Mouse (Mus musculus) CH12.LX (cell line): ENCODE measurements around the gene Smim7. TPM values are rescaled to one million over a fixed set of nuclear protein-coding genes. Genes with fewer than 3 reads are reported as not detected.

Source experiments
- DNase-seq: peaks from one replicate; pipeline ENCODE4 v3.0.0-alpha.2; 2013; ENCODE audit errors: extremely low read depth
- H3K27ac ChIP-seq: 2 replicates; pipeline ENCODE4 v1.5.1; 2012; ENCODE audit warnings: low read depth, mild to moderate bottlenecking, control low read depth, moderate library complexity; ENCODE audit not compliant: insufficient read depth
- H3K27me3 ChIP-seq: replicated peaks from 2 replicates; pipeline ENCODE3; 2012; ENCODE audit warnings: inconsistent platforms
- H3K36me3 ChIP-seq, 2 experiments: replicated peaks in 1 of 2; 2 replicates each; pipeline versions ENCODE3 to v1.6.1; 2012; ENCODE audit warnings: inconsistent platforms in 1 of 2, low read length in 1 of 2, mild to moderate bottlenecking in 1 of 2, mixed read lengths in 1 of 2, moderate library complexity in 1 of 2; ENCODE audit not compliant: control insufficient read depth in 1 of 2, insufficient read depth in 1 of 2
- H3K4me1 ChIP-seq, 2 experiments: 2 replicates each; pipeline ENCODE4 v1.6.1; 2012; ENCODE audit warnings: inconsistent platforms in 1 of 2, moderate library complexity in 1 of 2; ENCODE audit not compliant: insufficient read depth in 2 of 2, control insufficient read depth in 1 of 2
- H3K4me2 ChIP-seq: 2 replicates; pipeline ENCODE4 v1.6.1; 2012; ENCODE audit warnings: low read depth, mild to moderate bottlenecking, control low read depth; ENCODE audit not compliant: poor library complexity, insufficient read depth, severe bottlenecking
- H3K4me3 ChIP-seq, 3 experiments: fragments of 150-350 bp in 1 of 3; sonication (generic) in 1 of 3; replicated peaks in 1 of 3; 2 replicates each; pipeline versions ENCODE3 to v1.5.1; 2011 to 2012; ENCODE audit warnings: low read depth in 2 of 3, low read length in 2 of 3, mild to moderate bottlenecking in 2 of 3, moderate library complexity in 2 of 3, control low read depth in 1 of 3, improper control_type of control experiment in 1 of 3, inconsistent platforms in 1 of 3, mixed read lengths in 1 of 3; ENCODE audit not compliant: poor library complexity in 1 of 3
- H3K79me2 ChIP-seq: replicated peaks from 2 replicates; pipeline ENCODE4 v1.6.1; 2012; ENCODE audit warnings: mild to moderate bottlenecking, moderate library complexity; ENCODE audit not compliant: control insufficient read depth, poor library complexity, insufficient read depth, severe bottlenecking; ENCODE audit errors: extremely low read depth
- H3K9ac ChIP-seq: 2 replicates; pipeline ENCODE4 v1.6.1; 2012; ENCODE audit warnings: low read depth, mild to moderate bottlenecking, control low read depth, moderate library complexity; ENCODE audit not compliant: insufficient read depth
- H3K9me3 ChIP-seq: replicated peaks from 2 replicates; pipeline ENCODE3; 2012; ENCODE audit warnings: low read length, inconsistent platforms, mixed read lengths
- BHLHE40 ChIP-seq: IDR thresholded peaks from 2 replicates; pipeline ENCODE4 v1.6.1; 2011; ENCODE audit warnings: mild to moderate bottlenecking, low read depth, low read length, improper control_type of control experiment
- CHD2 ChIP-seq: IDR thresholded peaks from 2 replicates; pipeline ENCODE4 v1.6.1; 2011; ENCODE audit warnings: low read length, improper control_type of control experiment
- GABPA ChIP-seq: IDR thresholded peaks from 2 replicates; pipeline ENCODE4 v1.6.1; 2012; ENCODE audit warnings: low read depth, low read length, improper control_type of control experiment, inconsistent platforms; ENCODE audit not compliant: insufficient replicate concordance
- IRF4 ChIP-seq: IDR thresholded peaks from 2 replicates; pipeline ENCODE4 v1.6.1; 2014; ENCODE audit warnings: low read depth, mild to moderate bottlenecking, inconsistent platforms, low read length, improper control_type of control experiment
- KAT2A ChIP-seq: IDR thresholded peaks from 2 replicates; pipeline ENCODE4 v1.6.1; 2012; ENCODE audit warnings: low read length, improper control_type of control experiment, inconsistent platforms; ENCODE audit not compliant: insufficient replicate concordance
- MEF2A ChIP-seq: IDR thresholded peaks from 2 replicates; pipeline ENCODE4 v1.6.1; 2014; ENCODE audit warnings: low read depth, mild to moderate bottlenecking, inconsistent platforms, low read length, improper control_type of control experiment, borderline replicate concordance
- MXI1 ChIP-seq: IDR thresholded peaks from 2 replicates; pipeline ENCODE4 v1.6.1; 2011; ENCODE audit warnings: mild to moderate bottlenecking, low read depth, low read length, improper control_type of control experiment
- MYC ChIP-seq: IDR thresholded peaks from 2 replicates; pipeline ENCODE4 v1.6.1; 2011; ENCODE audit warnings: low read depth, mild to moderate bottlenecking, improper control_type of control experiment, low read length
- NELFE ChIP-seq: IDR thresholded peaks from 2 replicates; pipeline ENCODE4 v1.6.1; 2011; ENCODE audit warnings: low read depth, low read length, improper control_type of control experiment
- NRF1 ChIP-seq: IDR thresholded peaks from 2 replicates; pipeline ENCODE4 v1.6.1; 2014; ENCODE audit warnings: low read depth, mild to moderate bottlenecking, inconsistent platforms, low read length, improper control_type of control experiment, moderate library complexity
- PAX5 ChIP-seq: IDR thresholded peaks from 2 replicates; pipeline ENCODE4 v1.6.1; 2012; ENCODE audit warnings: low read length, inconsistent platforms, mixed read lengths
- POLR2A ChIP-seq: IDR thresholded peaks from 2 replicates; pipeline ENCODE4 v1.6.1; 2011; ENCODE audit warnings: low read depth, mild to moderate bottlenecking, improper control_type of control experiment, low read length
- RCOR1 ChIP-seq: conservative IDR thresholded peaks from 2 replicates; pipeline ENCODE4 v1.6.1; 2012; ENCODE audit warnings: low read depth, mild to moderate bottlenecking, inconsistent platforms, low read length, improper control_type of control experiment
- SIN3A ChIP-seq: IDR thresholded peaks from 2 replicates; pipeline ENCODE4 v1.6.1; 2012; ENCODE audit warnings: low read length, improper control_type of control experiment, inconsistent platforms
- TBP ChIP-seq: conservative IDR thresholded peaks from 2 replicates; pipeline ENCODE4 v1.6.1; 2011; ENCODE audit warnings: low read depth, low read length, improper control_type of control experiment
- USF2 ChIP-seq: conservative IDR thresholded peaks from 2 replicates; pipeline ENCODE4 v1.6.1; 2011; ENCODE audit warnings: low read depth, low read length, improper control_type of control experiment
- ZC3H11A ChIP-seq: IDR thresholded peaks from 2 replicates; pipeline ENCODE4 v1.6.1; 2012; ENCODE audit warnings: low read depth, mild to moderate bottlenecking, inconsistent platforms, low read length, improper control_type of control experiment
- ZMIZ1 ChIP-seq: IDR thresholded peaks from 2 replicates; pipeline ENCODE4 v1.6.1; 2012; ENCODE audit warnings: low read depth, mild to moderate bottlenecking, inconsistent platforms, low read length, improper control_type of control experiment
- ZNF384 ChIP-seq: IDR thresholded peaks from 2 replicates; pipeline ENCODE4 v1.6.1; 2012; ENCODE audit warnings: low read depth, low read length, improper control_type of control experiment, inconsistent platforms
- dilution Hi-C: fragments of 300-500 bp; cut with MboI; formaldehyde crosslinking; loops from 2 replicates; pipeline ENCODE4 v1.14.3; 2020; ENCODE audit warnings: low sequenced_read_pairs; ENCODE audit not compliant: extremely low pct_unique_long_range_greater_than_20kb, extremely low pct_ligation_motif_present
- in situ Hi-C: fragments of 300-500 bp; cut with MboI; formaldehyde crosslinking; loops from 3 replicates; pipeline ENCODE4 v1.14.3; 2019; ENCODE audit warnings: low sequenced_read_pairs, low pct_ligation_motif_present, low pct_unique_long_range_greater_than_20kb, mixed read lengths
- polyA plus RNA-seq: library from polyadenylated mRNA; unstranded; fragments of >175 nt; gene quantifications from 2 replicates; pipeline ENCODE4 v1.2.1, GENCODE M21; 2012; ENCODE audit warnings: low read depth; ENCODE audit not compliant: insufficient read length
- total RNA-seq, 2 experiments: library from RNA; depleted of rRNA; stranded (reverse); fragments of 300-350 nt in 1 of 2; fragments of >200 nt in 1 of 2; gene quantifications; 2 replicates each; pipeline ENCODE4 v1.2.3; 2012 to 2014

Smim7 gene
- total and polyA plus RNA-seq, 3 experiments = 37.7 to 70.3 (median 61.0) TPM

GRCm38 (mm10) chr8:72579374-72579773 lies 8.5 kb upstream of the Smim7 start:
- Histone ChIP-seq H3K4me3 (no peak overlapping the region), H3K79me2 (no peaks in the 10 kb centered on the region), H3K9me3 (peaks cover 3% of the 10 kb centered on the region), H3K9ac (no peak overlapping the region), H3K27me3 (no peaks in the 10 kb centered on the region), H3K36me3 (peaks cover 4 to 9% of the 10 kb centered on the region in 2 experiments), H3K27ac (no peak overlapping the region), H3K4me1 (peaks cover 15 to 37% of the 10 kb centered on the region in 2 experiments), H3K4me2 (no peak overlapping the region)
- TF ChIP-seq ZC3H11A (no peak), ZNF384 (no peak), CHD2 (no peak), POLR2A (no peak), TBP (no peak), MEF2A (no peak)
- DNase-seq = no peak
- dilution Hi-C loops = no loop called here
- in situ Hi-C loops = no loop called here

DNA sequence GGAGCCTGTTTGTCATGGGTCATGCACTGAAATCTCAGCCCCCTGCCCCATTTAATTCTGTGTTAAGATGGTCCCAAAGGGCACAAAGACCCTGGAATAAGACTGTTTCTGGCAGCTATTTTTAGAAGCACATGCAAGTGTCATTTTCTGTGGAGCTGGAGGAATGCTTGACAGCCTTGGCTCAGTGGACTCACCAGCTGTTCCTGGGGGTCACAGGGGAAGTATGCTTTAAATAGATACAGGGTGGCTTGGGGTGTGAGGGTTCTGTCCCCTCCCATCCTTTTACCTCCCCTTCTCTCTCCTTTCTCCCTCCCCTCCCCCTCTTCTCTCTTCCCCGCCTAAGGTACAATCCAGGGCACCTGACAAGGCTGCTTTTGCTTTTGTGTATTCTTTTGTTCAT lies 7.1 kb upstream of the Smim7 start:
- dilution Hi-C loops (no loop called here), in situ Hi-C loops (no loop called here)
- Histone ChIP-seq H3K27me3 (no peaks in the 10 kb centered on the region), H3K4me1 (peaks cover 8 to 23% of the 10 kb centered on the region in 2 experiments), H3K9ac (no peak overlapping the region), H3K4me2 (no peak overlapping the region), H3K79me2 (no peaks in the 10 kb centered on the region), H3K36me3 (peaks cover 4 to 9% of the 10 kb centered on the region in 2 experiments), H3K4me3 (no peak overlapping the region), H3K27ac (no peak overlapping the region), H3K9me3 (peaks cover 3% of the 10 kb centered on the region)
- DNase-seq = no peak
- TF ChIP-seq MYC (no peak), NRF1 (no peak), POLR2A (no peak), USF2 (no peak), BHLHE40 (no peak), GABPA (no peak), KAT2A (no peak), PAX5 (no peak), NELFE (no peak), RCOR1 (no peak), IRF4 (no peak), SIN3A (no peak), ZMIZ1 (no peak), MXI1 (no peak)
